Mouse (Mus musculus) ES-CJ7 (cell line): ENCODE measurements at regions not wholly inside any gene's neighbourhood (a gene's known extent, or its start where the extent isn't known, plus 50 kb on each side); places are given as distances from the start of the nearest gene placed in this dataset.

Experiments used
- DNase-seq: peaks from one replicate; pipeline ENCODE4 v3.0.0; 2011; ENCODE audit warnings: low read depth, low spot score

GRCm38 (mm10) chr3:57910020-57910419, 62.1 kb upstream of the Pfn2 start:
- no peak for DNase-seq

- peak; percentile 64 for DNase-seq
Observed at GRCm38 (mm10) chr3:57911831-57912596, 64.1 kb upstream of the Pfn2 start.

GRCm38 (mm10) chr3:57912650-57913343, 64.9 kb upstream of the Pfn2 start:
- peak; percentile 35 for DNase-seq

- DNase-seq = no peak
Observed at GRCm38 (mm10) chr3:57914687-57915086, 66.8 kb upstream of the Pfn2 start.

- DNase-seq = no peak
Observed at GRCm38 (mm10) chr3:57918913-57919312, 71.0 kb upstream of the Pfn2 start.

- no peak for DNase-seq
Observed at GRCm38 (mm10) chr3:57919390-57920089, 71.7 kb upstream of the Pfn2 start.

GRCm38 (mm10) chr3:57920090-57920432, 72.2 kb upstream of the Pfn2 start:
- DNase-seq = no peak

- no peak for DNase-seq
Observed at GRCm38 (mm10) chr3:57921071-57921882, 73.4 kb upstream of the Pfn2 start.

GRCm38 (mm10) chr3:57923061-57923460, 75.2 kb upstream of the Pfn2 start:
- no peak for DNase-seq

GRCm38 (mm10) chr3:57932657-57933539, 85.0 kb upstream of the Pfn2 start:
- no peak for DNase-seq

GRCm38 (mm10) chr3:57935042-57935610, 87.2 kb upstream of the Pfn2 start:
- DNase-seq = no peak

- DNase-seq = no peak
Observed at GRCm38 (mm10) chr3:57940504-57941381, 92.9 kb upstream of the Pfn2 start.

GRCm38 (mm10) chr3:57944698-57945097, 96.8 kb upstream of the Pfn2 start:
- DNase-seq = no peak

- no peak for DNase-seq
Observed at GRCm38 (mm10) chr3:57945765-57946164, 97.9 kb upstream of the Pfn2 start.

GRCm38 (mm10) chr3:57947331-57947730, 99.5 kb upstream of the Pfn2 start:
- DNase-seq = no peak

- no peak for DNase-seq
Observed at GRCm38 (mm10) chr3:57948720-57949119, 100.8 kb upstream of the Pfn2 start.

- DNase-seq = no peak
Observed at GRCm38 (mm10) chr3:57950431-57951331, 102.8 kb upstream of the Pfn2 start.

- DNase-seq = no peak
Observed at GRCm38 (mm10) chr3:57951438-57951837, 103.6 kb upstream of the Pfn2 start.
